Mouse (Mus musculus) liver, adult 2 months (tissue): Measurements from ENCODE around the gene Cdc40. TPM values are rescaled to one million over a fixed set of nuclear protein-coding genes. Genes with fewer than 3 reads are reported as not detected.

Source experiments
- DNase-seq: peaks from one replicate; pipeline ENCODE4 v3.0.0-alpha.2; 2011; ENCODE audit warnings: low read depth, low spot score; ENCODE audit errors: extremely low read depth
- H3K27ac ChIP-seq: fragments of 200-500 bp; replicated peaks from 2 replicates; pipeline ENCODE4 v1.5.1; 2012; ENCODE audit warnings: low read depth, mild to moderate bottlenecking, control low read depth, inconsistent platforms, low read length; ENCODE audit not compliant: insufficient read depth
- H3K27me3 ChIP-seq: fragments of 200-500 bp; 2 replicates; pipeline ENCODE4 v1.6.1; 2012; ENCODE audit warnings: mild to moderate bottlenecking, moderate library complexity, low read length, inconsistent platforms; ENCODE audit not compliant: control insufficient read depth, insufficient read depth
- H3K36me3 ChIP-seq: fragments of 200-500 bp; 2 replicates; pipeline ENCODE4 v1.6.1; 2012; ENCODE audit warnings: low read length, inconsistent platforms; ENCODE audit not compliant: control insufficient read depth, insufficient read depth
- H3K4me1 ChIP-seq: fragments of 200-500 bp; 2 replicates; pipeline ENCODE4 v1.6.1; 2011; ENCODE audit warnings: low read length; ENCODE audit not compliant: control insufficient read depth, insufficient read depth
- H3K4me3 ChIP-seq: fragments of 200-500 bp; 2 replicates; pipeline ENCODE4 v1.5.1; 2011; ENCODE audit warnings: low read depth, mild to moderate bottlenecking, control low read depth, low read length, moderate library complexity; ENCODE audit not compliant: insufficient read depth
- H3K79me2 ChIP-seq: fragments of 200-500 bp; 2 replicates; pipeline ENCODE4 v1.6.1; 2012; ENCODE audit warnings: inconsistent platforms, mild to moderate bottlenecking, low read length, moderate library complexity; ENCODE audit not compliant: control insufficient read depth, insufficient read depth
- H3K9ac ChIP-seq: fragments of 200-500 bp; 2 replicates; pipeline ENCODE4 v1.6.1; 2012; ENCODE audit warnings: low read depth, mild to moderate bottlenecking, control low read depth, inconsistent platforms, low read length
- CTCF ChIP-seq: fragments of 200-500 bp; IDR thresholded peaks from 2 replicates; pipeline ENCODE4 v1.5.1; 2011; ENCODE audit warnings: low read depth, low read length, control low read depth
- POLR2A ChIP-seq: fragments of 200-500 bp; IDR thresholded peaks from 2 replicates; pipeline ENCODE4 v1.6.1; 2011; ENCODE audit warnings: low read length, control low read depth; ENCODE audit not compliant: insufficient read depth; ENCODE audit errors: extremely low read depth
- WGBS: fragments of 180-500 bp; shearing (Covaris S2); methylation state at CpG from one replicate; pipeline ENCODE4 v1.1.7; 2018; 5-methylcytosine and 5-hydroxymethylcytosine counted together
- polyA plus RNA-seq: library from polyadenylated mRNA; depleted of rRNA; stranded (reverse); fragments of >200 nt; gene quantifications from 2 replicates; pipeline ENCODE4 v1.2.3, GENCODE M21; 2012
- total RNA-seq: library from RNA; depleted of rRNA; stranded (reverse); fragments of >200 nt; gene quantifications from 2 replicates; pipeline ENCODE4 v1.2.3, GENCODE M21; 2014

Cdc40 gene
- total and polyA plus RNA-seq, 2 experiments = 12.8 to 15.9 TPM

DNA sequence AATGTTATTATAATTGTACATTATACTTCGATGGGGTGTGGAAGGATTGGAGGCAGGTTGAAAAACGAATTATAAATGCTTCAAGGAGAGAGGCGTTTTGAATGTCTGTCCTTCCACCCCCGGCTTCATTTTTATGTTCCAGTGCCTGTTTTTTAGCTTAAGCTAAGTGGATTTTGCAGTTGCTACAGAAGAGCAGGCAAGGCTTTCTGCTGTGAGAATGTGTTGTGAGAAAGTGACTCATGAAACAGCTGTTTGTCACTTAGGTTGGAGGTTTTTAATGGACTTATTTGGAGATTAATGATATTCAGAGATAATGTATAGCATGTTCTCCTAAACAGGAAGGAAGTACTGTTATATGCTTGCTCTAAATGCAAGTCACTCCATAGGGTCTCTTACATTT, 6.0 kb upstream of the Cdc40 start:
- no peak overlapping the region for H3K4me3 ChIP-seq
- H3K27me3 ChIP-seq = no peaks in the 10 kb centered on the region
- no peak overlapping the region for H3K9ac ChIP-seq
- 81% methylated on average over 4 of the region's 4 CpGs for WGBS
- no peak for DNase-seq
- H3K4me1 ChIP-seq = no peaks in the 10 kb centered on the region
- no peaks in the 10 kb centered on the region for H3K36me3 ChIP-seq
- TF ChIP-seq CTCF (no peak), POLR2A (no peak)
- H3K79me2 ChIP-seq = no peaks in the 10 kb centered on the region
- H3K27ac ChIP-seq = no peak overlapping the region

DNA sequence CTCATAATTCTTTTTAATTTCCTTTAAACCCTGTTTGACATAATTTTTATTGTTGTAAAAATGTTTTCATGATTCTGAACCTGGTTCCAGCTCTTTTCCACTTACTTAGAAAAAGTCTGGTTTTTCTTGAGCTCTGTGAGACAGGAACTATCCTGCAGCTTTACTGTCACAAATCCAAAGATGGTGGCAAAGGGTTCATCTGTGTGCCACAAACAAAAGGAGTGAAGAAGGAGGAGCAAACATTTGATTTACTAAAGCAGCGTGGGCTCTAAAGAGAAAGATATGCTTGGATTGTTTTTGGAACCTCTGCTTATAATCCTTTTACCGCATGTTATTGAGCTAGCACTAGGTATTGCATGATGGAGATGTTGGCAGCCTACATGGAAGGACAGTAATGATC, 4.2 kb upstream of the Cdc40 start:
- Histone ChIP-seq H3K27ac (no peak overlapping the region), H3K4me3 (no peak overlapping the region), H3K9ac (no peak overlapping the region), H3K79me2 (peaks cover 3% of the 10 kb centered on the region; the same call in 1 of the 2 replicates), H3K4me1 (no peaks in the 10 kb centered on the region), H3K27me3 (no peaks in the 10 kb centered on the region), H3K36me3 (no peaks in the 10 kb centered on the region)
- TF ChIP-seq POLR2A (no peak), CTCF (no peak)
- DNase-seq = no peak
- WGBS = 98% methylated on average over 2 of the region's 2 CpGs

DNA sequence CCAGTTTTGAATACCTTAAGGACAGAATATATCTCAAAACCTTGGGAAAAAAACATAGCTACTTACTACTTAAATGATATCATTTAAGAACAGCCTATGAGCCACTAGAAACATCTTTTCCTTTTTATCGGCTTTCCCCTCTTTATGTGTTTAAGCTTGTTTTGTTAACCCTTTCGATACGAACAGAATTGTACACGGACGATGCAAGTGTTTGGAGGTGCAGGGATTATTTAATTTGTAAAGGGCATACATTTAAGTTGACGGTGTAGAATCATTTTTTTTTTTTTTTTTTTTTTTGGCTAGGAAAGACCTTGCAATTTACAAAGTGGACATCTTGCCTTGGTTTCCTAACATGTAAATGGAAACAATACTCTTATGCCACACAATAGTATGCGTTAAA, 2.3 kb upstream of the Cdc40 start:
- H3K27me3 ChIP-seq = no peaks in the 10 kb centered on the region
- peaks cover 6% of the 10 kb centered on the region; the same call in 1 of the 2 replicates for H3K4me1 ChIP-seq
- peaks cover 7% of the 10 kb centered on the region; the same call in 1 of the 2 replicates for H3K79me2 ChIP-seq
- no peak for DNase-seq
- no peaks in the 10 kb centered on the region for H3K36me3 ChIP-seq
- no peak overlapping the region for H3K9ac ChIP-seq
- no peak for TF ChIP-seq POLR2A
- no peak for TF ChIP-seq CTCF
- WGBS = 89% methylated on average over 7 of the region's 7 CpGs
- no peak overlapping the region for H3K4me3 ChIP-seq
- no peak overlapping the region for H3K27ac ChIP-seq

DNA sequence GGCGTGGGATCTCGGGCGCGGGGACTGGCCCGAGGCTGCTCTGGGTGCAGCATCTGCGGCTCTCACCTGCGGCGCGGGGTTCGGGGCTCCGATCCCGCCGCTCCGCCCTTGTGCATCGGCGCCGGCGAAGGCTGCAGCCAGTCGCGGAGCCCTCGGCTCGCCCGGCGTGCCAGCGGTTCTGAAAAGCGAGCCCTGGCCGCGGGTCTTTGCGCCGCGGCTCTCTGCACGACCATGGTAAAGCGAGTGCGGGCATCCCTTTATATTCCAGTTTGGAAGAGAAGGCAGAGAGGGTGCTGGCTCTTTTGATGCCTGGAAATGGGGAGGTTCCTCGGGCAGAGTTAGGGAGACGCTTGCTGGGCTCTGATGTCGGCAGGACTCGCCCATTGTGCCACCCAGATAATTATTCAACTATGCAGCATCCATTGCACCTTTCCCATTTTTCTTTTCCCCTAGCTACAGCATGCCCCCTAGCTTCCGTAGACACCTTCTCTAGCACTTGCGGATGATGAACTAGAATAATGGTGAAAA, 1.2 kb upstream of the Cdc40 start:
- TF ChIP-seq POLR2A (no peak), CTCF (peak; percentile 45)
- no peaks in the 10 kb centered on the region for H3K27me3 ChIP-seq
- peak; percentile 62 for DNase-seq
- peak overlapping the region; percentile 94 for H3K4me3 ChIP-seq
- peaks cover 18% of the 10 kb centered on the region; the same call in 1 of the 2 replicates for H3K79me2 ChIP-seq
- H3K9ac ChIP-seq = peak overlapping the region; percentile 25
- no peak overlapping the region for H3K27ac ChIP-seq
- no peaks in the 10 kb centered on the region for H3K36me3 ChIP-seq
- H3K4me1 ChIP-seq = peaks cover 6% of the 10 kb centered on the region; the same call in 1 of the 2 replicates
- WGBS = under 1% methylated on average over 40 of the region's 40 CpGs

DNA sequence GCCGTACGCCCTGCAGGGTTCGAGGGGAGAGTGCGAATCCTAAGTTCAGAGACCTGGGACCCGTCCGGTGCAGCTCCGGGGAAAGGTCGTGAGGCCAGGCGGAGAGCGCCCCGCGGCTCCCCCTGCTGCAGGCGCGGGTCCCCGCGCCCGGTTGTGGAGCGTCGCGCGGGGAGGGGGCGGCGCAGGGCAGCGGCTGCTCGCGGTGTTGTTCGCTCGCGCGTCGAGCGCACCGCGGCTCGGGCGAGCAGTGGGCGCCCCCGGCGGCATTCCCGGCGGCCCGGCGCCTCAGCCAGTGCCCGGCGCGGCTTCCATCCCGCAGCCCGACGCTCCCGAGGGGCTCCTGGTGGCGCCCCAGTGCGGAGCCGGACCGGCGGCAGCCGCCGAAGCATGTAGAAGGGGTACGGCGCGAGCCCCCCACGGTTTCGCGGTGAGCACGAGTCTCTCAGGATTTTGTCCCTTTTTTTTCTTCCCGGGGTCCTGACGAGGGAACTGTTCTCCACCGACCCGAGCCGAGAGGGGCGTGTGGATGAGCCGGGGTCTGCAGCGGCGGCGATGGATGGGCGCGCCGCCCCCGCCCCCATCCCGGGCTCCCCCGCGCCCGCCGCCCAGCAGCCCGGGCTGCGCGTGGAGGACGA, 650 bp upstream of the Cdc40 start:
- WGBS = under 1% methylated on average over 82 of the region's 87 CpGs
- H3K27me3 ChIP-seq = no peaks in the 10 kb centered on the region
- peak overlapping the region; percentile 94 for H3K4me3 ChIP-seq
- peaks cover 22% of the 10 kb centered on the region; the same call in 1 of the 2 replicates for H3K79me2 ChIP-seq
- peak overlapping the region; percentile 94 for H3K9ac ChIP-seq
- H3K4me1 ChIP-seq = peaks cover 7% of the 10 kb centered on the region; the same call in 1 of the 2 replicates
- no peak for TF ChIP-seq CTCF
- 0 out of 2 replicates have a peak, but pooled peaks have one; percentile 17 for TF ChIP-seq POLR2A
- no peaks in the 10 kb centered on the region for H3K36me3 ChIP-seq
- no peak for DNase-seq
- peak overlapping the region; percentile 98 for H3K27ac ChIP-seq

DNA sequence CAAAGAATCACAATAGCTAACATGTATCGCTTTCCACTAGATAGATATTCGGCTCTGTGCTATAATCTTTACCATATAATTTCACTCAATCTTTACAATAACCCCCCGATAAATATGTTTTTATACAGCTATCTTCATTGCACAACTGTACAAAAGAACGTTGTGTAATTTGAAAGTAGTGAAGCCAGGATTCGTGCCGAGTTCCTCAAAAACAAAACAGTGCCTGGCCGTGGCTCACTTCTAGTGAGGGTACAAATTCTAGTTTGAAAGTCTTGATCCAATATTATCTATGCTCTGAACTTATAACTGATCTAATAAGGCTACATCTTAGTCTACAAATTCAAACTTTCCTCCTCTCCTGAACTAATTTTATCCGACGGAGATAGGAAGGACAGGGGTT, 778 bp downstream of the Cdc40 start:
- TF ChIP-seq CTCF (no peak), POLR2A (no peak)
- peaks cover 9% of the 10 kb centered on the region; the same call in 1 of the 2 replicates for H3K4me1 ChIP-seq
- peak overlapping the region; percentile 86 for H3K27ac ChIP-seq
- 6% methylated on average over 9 of the region's 9 CpGs for WGBS
- H3K27me3 ChIP-seq = no peaks in the 10 kb centered on the region
- peaks cover 28% of the 10 kb centered on the region; the same call in 1 of the 2 replicates for H3K79me2 ChIP-seq
- H3K36me3 ChIP-seq = no peaks in the 10 kb centered on the region
- H3K4me3 ChIP-seq = peak overlapping the region; percentile 94
- peak overlapping the region; percentile 92 for H3K9ac ChIP-seq
- DNase-seq = peak; percentile 57
